Mouse (Mus musculus): ENCODE measurements at regions not wholly inside any gene's neighbourhood (a gene's known extent, or its start where the extent isn't known, plus 50 kb on each side); places are given as distances from the start of the nearest gene placed in this dataset.

DNA sequence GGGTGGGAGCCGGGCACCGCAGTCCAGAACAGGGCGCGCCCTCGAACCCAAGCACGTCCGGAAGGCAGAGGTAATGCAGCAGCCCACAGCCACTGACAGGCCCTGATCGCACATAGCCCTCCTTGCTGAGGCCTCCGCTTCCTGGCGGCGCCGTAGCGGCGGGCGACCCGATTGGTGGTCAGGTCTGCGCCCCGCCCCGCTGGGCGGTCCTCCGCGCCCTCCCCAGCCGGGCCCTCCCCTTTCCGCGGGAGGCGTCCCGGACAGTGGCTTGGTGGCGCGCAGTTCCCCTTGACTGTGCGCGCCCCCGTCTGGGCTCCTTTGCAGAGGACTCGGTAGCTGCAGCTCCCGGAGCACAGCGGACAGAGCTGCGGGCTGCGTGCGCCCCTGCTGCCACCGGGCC, 375.5 kb upstream of the Asap2 start:
- DNase-seq, result peak; percentile 39 to 52

Measured in B cell, adult 2 months (primary cell).